Mouse (Mus musculus) left cerebral cortex, postnatal 14 days (tissue): ENCODE measurements around the gene Oxsr1. TPM values are rescaled to one million over a fixed set of nuclear protein-coding genes. Genes with fewer than 3 reads are reported as not detected.
A peak's percentile ranks its signal among the peaks of the same experiment; 100 is the strongest.

ENCODE experiments used
- DNase-seq, 2 experiments: peaks; one replicate each; pipeline ENCODE4 v3.0.0; 2021 to 2022; ENCODE audit warnings: low spot score in 2 of 2, mixed read lengths in 1 of 2
- intact Hi-C: fragments of 180-260 bp; cut with DNase I; formaldehyde crosslinking; loops from one replicate; pipeline ENCODE4 v1.15.1; 2025
- total RNA-seq, 2 experiments: library from RNA; stranded (reverse); gene quantifications; 2 replicates each; pipeline ENCODE4 v1.2.3; 2021

Oxsr1 gene
- total RNA-seq, 2 experiments from 2014 or later: 33.2 to 36.4 TPM

GRCm38 (mm10) chr9:119339558-119340211 lies 17.5 kb upstream of the Oxsr1 start, which contains the start of gene Acaa1a:
Gene Acaa1a, plus strand, starts transcription at chr9:119339676.
- intact Hi-C loops: no loop called here
- DNase-seq: peak; percentile 32 to 51

- no peak for DNase-seq
- intact Hi-C loops: no loop called here
Measured at GRCm38 (mm10) chr9:119339106-119339505, 16.9 kb upstream of the Oxsr1 start.

- DNase-seq: no peak
- intact Hi-C loops: no loop called here
Measured at GRCm38 (mm10) chr9:119338350-119338749, 16.1 kb upstream of the Oxsr1 start.

- intact Hi-C loops: no loop called here
- DNase-seq: no peak
Measured at GRCm38 (mm10) chr9:119337842-119338241, 15.6 kb upstream of the Oxsr1 start.

GRCm38 (mm10) chr9:119335571-119335970 lies 13.3 kb upstream of the Oxsr1 start:
- intact Hi-C loops: no loop called here
- no peak for DNase-seq

- intact Hi-C loops: no loop called here
- peak; percentile 26 to 57 for DNase-seq
Measured at GRCm38 (mm10) chr9:119334834-119335233, 12.6 kb upstream of the Oxsr1 start.

GRCm38 (mm10) chr9:119334324-119334723 lies 12.1 kb upstream of the Oxsr1 start:
- peak; percentile 39 to 60 for DNase-seq
- intact Hi-C loops: no loop called here

GRCm38 (mm10) chr9:119330186-119330963 lies 8.1 kb upstream of the Oxsr1 start:
- intact Hi-C loops: no loop called here
- no peak for DNase-seq

- no peak for DNase-seq
- intact Hi-C loops: loop anchor here (10.0 kb wide), 1 partner anchor 224 kb away; the partner anchor contains the start of gene Dlec1
Measured at GRCm38 (mm10) chr9:119328488-119328887, 6.3 kb upstream of the Oxsr1 start.

- DNase-seq: no peak
- intact Hi-C loops: loop anchor here (10.0 kb wide), 1 partner anchor 219 kb away; the partner anchor contains the start of gene Dlec1
Measured at GRCm38 (mm10) chr9:119324130-119324529, 1.9 kb upstream of the Oxsr1 start.

- intact Hi-C loops: loop anchor here (10.0 kb wide), 1 partner anchor 218 kb away; the partner anchor contains the start of gene Dlec1
- DNase-seq: no peak
Measured at GRCm38 (mm10) chr9:119323260-119323645, 1.0 kb upstream of the Oxsr1 start.

- no peak for DNase-seq
- intact Hi-C loops: loop anchor here (10.0 kb wide), 1 partner anchor 217 kb away; the partner anchor contains the start of gene Dlec1
Measured at GRCm38 (mm10) chr9:119321392-119322229, 616 bp downstream of the Oxsr1 start.

- no peak for DNase-seq
- intact Hi-C loops: loop anchor here (10.0 kb wide), 1 partner anchor 216 kb away; the partner anchor contains the start of gene Dlec1
Measured at GRCm38 (mm10) chr9:119320946-119321345, 1.3 kb downstream of the Oxsr1 start.

- no peak for DNase-seq
- intact Hi-C loops: loop anchor here (10.0 kb wide), 1 partner anchor 216 kb away; the partner anchor contains the start of gene Dlec1
Measured at GRCm38 (mm10) chr9:119320446-119320845, 1.8 kb downstream of the Oxsr1 start.

- intact Hi-C loops: no loop called here
- no peak for DNase-seq
Measured at GRCm38 (mm10) chr9:119318891-119319290, 3.3 kb downstream of the Oxsr1 start.

GRCm38 (mm10) chr9:119313096-119313495 lies 9.1 kb downstream of the Oxsr1 start:
- intact Hi-C loops: no loop called here
- no peak for DNase-seq

- intact Hi-C loops: no loop called here
- no peak for DNase-seq
Measured at GRCm38 (mm10) chr9:119309067-119309466, 13.2 kb downstream of the Oxsr1 start.

- no peak for DNase-seq
- intact Hi-C loops: no loop called here
Measured at GRCm38 (mm10) chr9:119305863-119306262, 16.4 kb downstream of the Oxsr1 start.

GRCm38 (mm10) chr9:119298563-119298962 lies 23.7 kb downstream of the Oxsr1 start:
- intact Hi-C loops: no loop called here
- DNase-seq: no peak

- no peak for DNase-seq
- intact Hi-C loops: no loop called here
Measured at GRCm38 (mm10) chr9:119297696-119298095, 24.5 kb downstream of the Oxsr1 start.
